In the genomic region with DNA sequence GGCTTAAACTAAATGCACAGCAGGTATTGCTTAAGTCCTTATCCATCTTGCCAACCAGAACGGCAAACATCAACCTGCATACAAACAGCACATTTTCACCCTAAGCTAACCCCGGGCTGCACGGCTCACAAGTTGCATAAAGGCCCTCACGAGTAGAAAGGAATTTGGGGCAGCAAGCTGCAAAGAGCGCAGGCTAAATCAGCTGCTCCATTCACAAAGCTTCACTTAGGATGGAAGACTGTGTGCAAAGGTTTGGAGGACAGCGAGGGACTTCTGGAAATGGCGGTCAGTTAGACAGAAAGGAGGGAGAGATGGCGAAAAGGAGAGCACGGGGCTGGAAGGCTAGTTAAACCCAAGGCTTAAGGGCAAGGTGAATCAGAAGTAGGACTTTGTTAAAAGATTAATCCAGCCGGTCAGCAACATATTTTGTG, we compare ENCODE assay signal across 9 mouse cellular contexts. TPM values are rescaled to one million over a fixed set of nuclear protein-coding genes. Genes with fewer than 3 reads are reported as not detected.
DNase-seq lines count a peak whose midpoint lies in the region; ATAC-seq and TF ChIP-seq lines count a peak whose summit lies in the region.
"Had no signal": no experiment of that assay in that cellular context is flagged by ENCODE, and none has a peak within 500 bp of the region (broad histone marks: within the 10 kb centered on the region; RNA-seq: fewer than 3 reads in every experiment).

No protein-coding gene starts in this region.

- H3K4me1 ChIP-seq in E14TG2a.4 (replicated peaks; ENCODE audit: low read depth, low read length), result peaks cover 76% of the 10 kb centered on the region
- peaks cover 28% of the 10 kb centered on the region for H3K4me1 ChIP-seq in hindbrain, embryonic 16.5 days (ENCODE audit: control insufficient read depth, insufficient read depth, low read depth, low read length)
- H3K4me1 ChIP-seq in liver, embryonic 13.5 days (replicated peaks), result peaks cover 59% of the 10 kb centered on the region

- H3K27me3 ChIP-seq in E14TG2a.4 (ENCODE audit: insufficient read depth, low read length), result peaks cover 19% of the 10 kb centered on the region
- H3K27me3 ChIP-seq in hindbrain, embryonic 16.5 days (replicated peaks; ENCODE audit: control insufficient read depth, insufficient read depth, low read length), result no peaks in the 10 kb centered on the region
- 0 out of 2 replicates have a peak, but pooled peaks cover 4% of the 10 kb centered on the region for H3K27me3 ChIP-seq in liver, embryonic 13.5 days
- H3K27me3 ChIP-seq: hindbrain, embryonic 15.5 days had no signal

- no peak for TF ChIP-seq CTCF in E14TG2a.4 (conservative IDR thresholded peaks at IDR 0.05; ENCODE audit: low read length)

- H3K4me3 ChIP-seq in E14TG2a.4 (replicated peaks; ENCODE audit: low read length), result peak overlapping the region; percentile 64
- H3K4me3 ChIP-seq in hindbrain, embryonic 16.5 days (ENCODE audit: low read length), result no peak overlapping the region
- no peak overlapping the region for H3K4me3 ChIP-seq in liver, embryonic 13.5 days (replicated peaks)
- H3K4me3 ChIP-seq: hindbrain, embryonic 15.5 days had no signal

- DNase-seq in embryo, embryonic 10 days (ENCODE audit: low spot score), result peak; percentile 36
- DNase-seq in liver, embryonic 13.5 days, result no peak
- peak; percentile 62 for DNase-seq in retina, postnatal 1 day
- DNase-seq in gastrocnemius, postnatal 4 days (ENCODE audit: low spot score in 2 of 2), result no peak
- DNase-seq in ovary, postnatal 36 days (ENCODE audit: low spot score), result no peak
- no peak for DNase-seq in right cerebral cortex, postnatal 14 days

- H3K9ac ChIP-seq in hindbrain, embryonic 16.5 days (ENCODE audit: low read depth, low read length), result no peak overlapping the region
- no peak overlapping the region for H3K9ac ChIP-seq in liver, embryonic 13.5 days
- H3K9ac ChIP-seq: hindbrain, embryonic 15.5 days had no signal

- peak overlapping the region; percentile 6 for H3K27ac ChIP-seq in hindbrain, embryonic 16.5 days (ENCODE audit: low read depth, low read length)
- no peak overlapping the region for H3K27ac ChIP-seq in liver, embryonic 13.5 days

- peak overlapping the region; percentile 27; the same call in 1 of the 2 replicates for H3K4me2 ChIP-seq in hindbrain, embryonic 16.5 days (ENCODE audit: low read length)
- H3K4me2 ChIP-seq in liver, embryonic 13.5 days, result peak overlapping the region; percentile 81

- H3K9me3 ChIP-seq in E14TG2a.4 (ENCODE audit: low read length), result no peaks in the 10 kb centered on the region
- no peaks in the 10 kb centered on the region for H3K9me3 ChIP-seq in hindbrain, embryonic 16.5 days (ENCODE audit: control insufficient read depth, low read length)
- no peaks in the 10 kb centered on the region for H3K9me3 ChIP-seq in liver, embryonic 13.5 days (replicated peaks)
- H3K9me3 ChIP-seq: hindbrain, embryonic 15.5 days had no signal

- H3K36me3 ChIP-seq in E14TG2a.4 (ENCODE audit: insufficient read depth, low read length), result no peaks in the 10 kb centered on the region
- no peaks in the 10 kb centered on the region for H3K36me3 ChIP-seq in hindbrain, embryonic 16.5 days (ENCODE audit: control insufficient read depth, insufficient read depth, low read length)
- H3K36me3 ChIP-seq in liver, embryonic 13.5 days, result no peaks in the 10 kb centered on the region
- H3K36me3 ChIP-seq: hindbrain, embryonic 15.5 days had no signal

- ATAC-seq in hindbrain, embryonic 16.5 days, result peak; percentile 19; the same call in 1 of the 2 replicates
- ATAC-seq in liver, embryonic 13.5 days (ENCODE audit: low read depth), result no peak

- WGBS in hindbrain, embryonic 16.5 days, result 35% methylated on average over 10 of the region's 10 CpGs
- 62% methylated on average over 10 of the region's 10 CpGs for WGBS in liver, embryonic 13.5 days (ENCODE audit: insufficient replicate concordance)

RNA-seq across cellular contexts. Expression of gene Ccdc141, which starts 1.8 kb away (rescaled TPM):
- polyA plus RNA-seq in hindbrain, embryonic 16.5 days (2015; fragmentation: Nextera tagmentation; extraction: Ambion mirVana), result 8.5 and 9.9 TPM in 2 replicates
- 1.0 and 1.1 TPM in 2 replicates for polyA plus RNA-seq in liver, embryonic 13.5 days (2015; fragmentation: Nextera tagmentation; extraction: Ambion mirVana)
- 100 to 1,000 TPM; 101 to 119 TPM for total RNA-seq in gastrocnemius, postnatal 4 days (2021)

Comparison
In these comparisons a context has a peak if more than half of its experiments do, and no peak if none do; other contexts are left out.
1. DNase-seq: peak in embryo, embryonic 10 days (single experiment) and retina, postnatal 1 day (single experiment); none in liver, embryonic 13.5 days (single experiment), gastrocnemius, postnatal 4 days (0 of 2), ovary, postnatal 36 days (single experiment) and right cerebral cortex, postnatal 14 days (single experiment).